Mouse (Mus musculus) embryo, embryonic 11.5 days (tissue): Measurements from ENCODE around the gene Srpk2.
"Not testable (repeated sequence)": the region's sequence is repeated elsewhere in the genome, so short reads cannot be mapped to it uniquely, and the experiment has no call there.

Experiments used
- DNase-seq: peaks from one replicate; pipeline ENCODE4 v3.0.0-alpha.2; 2012; ENCODE audit warnings: low read depth, low spot score

Srpk2 gene

GRCm38 (mm10) chr5:23568188-23568587 lies 116.2 kb downstream of the Srpk2 start:
- no peak for DNase-seq

- no peak for DNase-seq
Measured at GRCm38 (mm10) chr5:23566382-23566781, 118.0 kb downstream of the Srpk2 start.

DNA sequence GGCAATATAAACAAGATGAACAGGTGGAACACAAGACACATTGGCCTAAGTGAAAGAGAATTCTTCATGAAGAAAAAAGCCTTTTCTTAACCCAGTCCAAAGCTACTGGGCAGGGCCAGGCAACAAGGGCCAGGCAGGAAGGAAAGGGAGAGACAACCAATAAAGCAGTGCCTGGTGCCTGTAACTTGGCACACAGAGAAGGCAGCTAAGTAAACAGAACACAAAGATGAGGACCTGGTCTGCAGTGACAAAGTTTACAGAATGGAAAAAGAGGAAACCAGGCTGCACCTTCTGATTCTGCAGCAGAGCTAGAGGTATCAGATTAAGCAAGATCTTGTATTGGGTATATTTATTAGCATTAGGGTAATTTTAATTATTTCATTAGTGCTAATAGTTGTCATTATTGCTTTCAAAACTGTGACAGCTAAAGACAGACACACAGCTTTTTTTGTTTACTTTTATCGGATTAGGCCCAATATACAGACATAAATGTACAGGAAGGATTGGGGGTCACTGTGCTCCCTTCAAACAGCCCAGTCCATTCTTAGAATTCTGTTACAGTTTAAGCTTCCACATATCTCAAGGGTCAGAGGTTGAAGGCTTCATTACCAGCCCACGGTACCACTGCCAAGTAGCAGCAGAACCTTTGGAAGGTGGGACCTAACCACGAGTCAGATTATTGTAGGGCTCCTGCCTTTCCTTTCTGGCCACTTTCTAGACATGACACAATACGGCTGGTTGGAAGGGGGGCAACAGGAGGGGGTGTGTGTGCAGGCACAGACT lies 121.9 kb downstream of the Srpk2 start:
- no peak for DNase-seq

DNA sequence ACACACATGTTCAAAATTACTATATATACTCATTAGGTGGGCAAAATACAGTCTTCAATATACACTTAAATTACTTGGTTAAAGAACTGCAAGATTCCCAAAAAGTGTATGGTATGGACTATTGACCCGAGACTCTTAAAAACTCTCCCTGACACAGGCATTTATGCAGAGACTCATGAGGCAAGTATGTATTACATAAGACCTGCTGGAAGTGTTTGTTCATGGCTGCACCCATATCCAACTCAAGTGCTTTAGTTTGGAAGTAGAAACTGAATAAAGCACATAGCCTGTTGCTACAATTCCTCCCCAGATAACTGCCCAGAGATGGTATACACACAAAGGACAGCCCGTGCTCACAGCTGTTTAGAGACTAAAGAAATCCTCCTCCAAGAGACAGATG lies 123.2 kb downstream of the Srpk2 start:
- DNase-seq = no peak

- no peak for DNase-seq
Measured at GRCm38 (mm10) chr5:23560171-23560570, 124.2 kb downstream of the Srpk2 start.

DNA sequence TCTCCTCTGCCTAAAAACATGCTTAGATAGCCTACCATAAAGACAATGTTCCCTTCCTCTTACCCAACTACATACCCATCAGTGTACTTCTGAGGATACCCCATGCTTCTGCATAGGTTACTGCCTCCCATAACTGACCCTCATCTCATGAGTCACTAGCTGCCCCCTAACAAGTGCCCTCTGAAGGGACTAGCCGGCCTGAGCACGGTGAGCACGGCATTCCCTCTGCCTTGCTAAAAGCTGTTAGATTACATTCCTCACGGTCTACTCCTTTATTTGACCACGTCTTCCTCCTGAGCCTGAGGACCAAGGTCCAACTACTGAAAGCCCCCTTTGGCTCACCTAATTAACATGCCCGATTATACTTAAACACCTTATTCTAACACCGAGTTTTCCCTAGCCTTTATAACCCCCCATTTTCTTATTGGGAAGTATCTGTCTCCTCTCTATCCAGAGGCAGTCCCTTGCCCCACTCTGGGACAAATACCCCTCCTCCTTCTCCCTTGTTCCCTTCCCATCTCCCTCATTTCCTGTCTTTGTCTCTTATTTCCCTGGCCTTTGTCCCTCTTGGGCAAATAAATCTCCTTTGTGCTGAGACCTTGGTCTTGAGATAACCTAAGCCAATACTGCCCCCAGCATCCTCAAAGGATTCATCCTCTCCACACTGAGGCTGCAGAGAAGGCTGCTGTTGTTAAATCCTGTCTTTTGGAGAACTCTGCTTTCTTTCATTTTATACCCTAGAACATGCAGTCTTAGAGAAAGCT lies 128.2 kb downstream of the Srpk2 start:
- no peak for DNase-seq

GRCm38 (mm10) chr5:23553338-23553737 lies 131.1 kb downstream of the Srpk2 start:
- DNase-seq = not testable (repeated sequence)

DNA sequence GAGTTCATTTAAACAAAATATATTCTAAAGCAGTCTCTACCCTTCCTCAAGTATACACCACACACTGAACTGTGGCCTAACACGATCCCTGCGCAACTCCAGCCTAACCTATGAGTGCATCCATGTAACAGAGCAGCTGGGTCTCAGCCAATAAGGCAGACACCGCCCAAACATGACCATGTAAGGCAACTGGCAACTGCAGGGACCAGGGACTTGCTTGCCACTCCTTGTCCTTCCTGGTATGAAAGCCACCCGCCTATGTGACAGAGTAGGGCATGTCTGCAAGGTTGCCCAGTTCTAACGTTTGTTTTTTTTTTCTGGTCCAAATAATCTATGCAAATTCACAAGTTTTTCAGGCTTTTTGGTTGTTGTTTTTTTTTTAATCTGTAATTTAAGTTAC lies 132.7 kb downstream of the Srpk2 start:
- DNase-seq = no peak

GRCm38 (mm10) chr5:23535692-23536091 lies 148.7 kb downstream of the Srpk2 start:
- DNase-seq = no peak

GRCm38 (mm10) chr5:23531541-23532096 lies 152.8 kb downstream of the Srpk2 start:
- no peak for DNase-seq

GRCm38 (mm10) chr5:23531100-23531499 lies 153.3 kb downstream of the Srpk2 start:
- DNase-seq = no peak

- DNase-seq = no peak
Measured at GRCm38 (mm10) chr5:23524621-23525020, 159.8 kb downstream of the Srpk2 start.

- DNase-seq = no peak
Measured at GRCm38 (mm10) chr5:23523936-23524335, 160.5 kb downstream of the Srpk2 start.

GRCm38 (mm10) chr5:23521645-23522044 lies 162.8 kb downstream of the Srpk2 start:
- DNase-seq = no peak

DNA sequence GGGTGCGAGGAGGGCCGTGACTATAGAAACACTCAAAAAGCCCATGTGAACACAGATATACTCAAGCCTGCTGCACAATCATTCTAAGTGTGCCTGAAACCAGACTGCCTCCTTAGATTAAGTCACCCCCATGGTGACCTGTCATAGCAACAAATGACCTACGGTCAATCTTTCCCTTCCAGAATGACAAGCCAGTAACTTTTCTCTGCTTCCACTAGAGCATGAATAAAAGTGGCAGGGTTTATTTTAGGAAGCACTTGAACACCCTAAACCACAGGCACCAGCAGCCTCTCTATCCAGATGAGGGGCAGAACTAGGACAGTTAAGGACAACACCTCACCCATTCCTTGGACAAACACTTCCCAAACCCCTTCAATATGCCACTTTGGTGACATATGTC lies 164.7 kb downstream of the Srpk2 start:
- no peak for DNase-seq

- peak; percentile 13 for DNase-seq
Measured at GRCm38 (mm10) chr5:23518673-23519072, 165.7 kb downstream of the Srpk2 start.

- DNase-seq = no peak
Measured at GRCm38 (mm10) chr5:23517839-23518238, 166.6 kb downstream of the Srpk2 start.

DNA sequence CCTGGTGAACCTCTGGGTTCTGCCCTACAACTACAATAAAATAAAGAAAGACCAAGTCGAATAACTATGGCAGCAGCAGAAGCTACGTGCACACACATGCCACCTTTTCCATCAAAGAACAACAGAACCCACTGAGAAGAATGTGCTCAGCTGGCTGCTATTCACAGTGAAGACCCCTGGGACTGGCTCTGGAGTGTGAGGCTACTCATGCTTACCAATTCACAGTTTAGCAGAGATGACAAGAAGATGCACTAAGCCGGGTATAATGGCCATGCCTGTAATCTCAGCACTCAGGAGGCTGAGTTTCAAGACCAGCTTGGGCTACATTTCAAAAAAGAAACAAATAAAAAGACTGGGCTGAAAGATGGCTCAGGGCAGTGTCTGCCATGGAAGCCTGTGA lies 167.5 kb downstream of the Srpk2 start:
- DNase-seq = no peak

DNA sequence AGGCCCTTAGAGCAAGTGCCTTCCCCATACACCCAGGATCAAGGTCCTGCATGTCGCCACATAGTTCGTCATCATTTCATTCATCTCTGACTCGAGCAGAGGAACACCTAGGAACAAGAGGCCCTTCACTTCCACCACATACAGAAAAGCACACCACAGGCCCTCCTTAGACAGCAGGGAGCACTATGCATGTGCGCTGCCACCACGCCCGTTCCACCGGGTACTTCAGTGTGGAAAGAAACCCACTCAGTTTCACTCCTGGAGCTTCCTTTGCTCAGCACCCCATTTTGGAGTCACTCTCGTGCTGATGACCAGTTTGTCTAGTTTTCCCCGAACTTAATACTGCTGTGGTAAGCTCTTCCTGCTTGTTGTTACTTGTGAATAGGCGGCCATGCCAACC lies 169.4 kb downstream of the Srpk2 start:
- no peak for DNase-seq

- no peak for DNase-seq
Measured at GRCm38 (mm10) chr5:23513468-23513867, 170.9 kb downstream of the Srpk2 start.

- DNase-seq = no peak
Measured at GRCm38 (mm10) chr5:23512556-23512955, 171.9 kb downstream of the Srpk2 start.

DNA sequence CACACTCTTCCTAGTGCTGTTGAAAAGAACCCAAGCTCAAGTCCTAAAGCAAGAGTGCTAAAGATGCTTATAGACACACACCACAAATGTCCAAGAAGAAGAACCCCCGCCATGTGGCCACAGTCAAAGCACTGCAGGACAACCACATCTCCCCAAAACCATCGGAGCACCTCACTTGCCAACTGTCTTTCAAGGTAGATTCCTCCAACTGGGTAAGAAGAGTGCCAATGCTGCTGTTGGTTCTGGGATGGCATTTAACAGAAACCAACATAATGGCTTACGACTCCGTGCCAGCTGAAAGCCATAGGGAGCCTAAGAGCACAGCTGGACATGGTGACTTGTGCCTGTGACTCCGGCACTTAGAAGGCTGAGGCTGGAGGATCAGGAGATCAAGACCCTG lies 173.0 kb downstream of the Srpk2 start:
- no peak for DNase-seq

- no peak for DNase-seq
Measured at GRCm38 (mm10) chr5:23508630-23509029, 175.8 kb downstream of the Srpk2 start.
